Mouse (Mus musculus) heart, embryonic 10.5 days (tissue): ENCODE data around the gene Trmt10b. TPM values are rescaled to one million over a fixed set of nuclear protein-coding genes. Genes with fewer than 3 reads are reported as not detected.

Experiments
- DNase-seq: peaks from one replicate; pipeline ENCODE4 v3.0.0-alpha.2; 2017; ENCODE audit warnings: low spot score
- H3K27ac ChIP-seq: fragments of 300-500 bp; sonication (generic); 2 replicates; pipeline ENCODE4 v1.5.1; 2016; ENCODE audit warnings: mild to moderate bottlenecking
- H3K27me3 ChIP-seq: fragments of 300-500 bp; sonication (generic); 2 replicates; pipeline ENCODE4 v1.6.1; 2016; ENCODE audit warnings: mild to moderate bottlenecking; ENCODE audit not compliant: poor library complexity, insufficient read depth, severe bottlenecking
- H3K36me3 ChIP-seq: fragments of 300-500 bp; sonication (generic); 2 replicates; pipeline ENCODE4 v1.6.1; 2016; ENCODE audit warnings: mild to moderate bottlenecking, moderate library complexity
- H3K4me1 ChIP-seq: fragments of 300-500 bp; sonication (generic); 2 replicates; pipeline ENCODE4 v1.6.1; 2016; ENCODE audit warnings: mild to moderate bottlenecking
- H3K4me3 ChIP-seq: fragments of 300-500 bp; sonication (generic); 2 replicates; pipeline ENCODE4 v1.5.1; 2016; ENCODE audit warnings: mild to moderate bottlenecking, moderate library complexity
- H3K9me3 ChIP-seq: fragments of 300-500 bp; sonication (generic); 2 replicates; pipeline ENCODE4 v1.6.1; 2016; ENCODE audit warnings: mild to moderate bottlenecking, moderate library complexity
- WGBS: fragments of 180-500 bp; shearing (Covaris S2); methylation state at CpG from one replicate; pipeline ENCODE4 v1.1.7; 2016; 5-methylcytosine and 5-hydroxymethylcytosine counted together
- polyA plus RNA-seq: library from polyadenylated mRNA; unstranded; fragments of >200 nt; fragmentation: Nextera tagmentation; extraction: Ambion mirVana; gene quantifications from 2 replicates; pipeline ENCODE4 v1.2.1, GENCODE M21; 2016

The Trmt10b gene
- polyA plus RNA-seq = 11.9 and 17.0 TPM in 2 replicates

DNA sequence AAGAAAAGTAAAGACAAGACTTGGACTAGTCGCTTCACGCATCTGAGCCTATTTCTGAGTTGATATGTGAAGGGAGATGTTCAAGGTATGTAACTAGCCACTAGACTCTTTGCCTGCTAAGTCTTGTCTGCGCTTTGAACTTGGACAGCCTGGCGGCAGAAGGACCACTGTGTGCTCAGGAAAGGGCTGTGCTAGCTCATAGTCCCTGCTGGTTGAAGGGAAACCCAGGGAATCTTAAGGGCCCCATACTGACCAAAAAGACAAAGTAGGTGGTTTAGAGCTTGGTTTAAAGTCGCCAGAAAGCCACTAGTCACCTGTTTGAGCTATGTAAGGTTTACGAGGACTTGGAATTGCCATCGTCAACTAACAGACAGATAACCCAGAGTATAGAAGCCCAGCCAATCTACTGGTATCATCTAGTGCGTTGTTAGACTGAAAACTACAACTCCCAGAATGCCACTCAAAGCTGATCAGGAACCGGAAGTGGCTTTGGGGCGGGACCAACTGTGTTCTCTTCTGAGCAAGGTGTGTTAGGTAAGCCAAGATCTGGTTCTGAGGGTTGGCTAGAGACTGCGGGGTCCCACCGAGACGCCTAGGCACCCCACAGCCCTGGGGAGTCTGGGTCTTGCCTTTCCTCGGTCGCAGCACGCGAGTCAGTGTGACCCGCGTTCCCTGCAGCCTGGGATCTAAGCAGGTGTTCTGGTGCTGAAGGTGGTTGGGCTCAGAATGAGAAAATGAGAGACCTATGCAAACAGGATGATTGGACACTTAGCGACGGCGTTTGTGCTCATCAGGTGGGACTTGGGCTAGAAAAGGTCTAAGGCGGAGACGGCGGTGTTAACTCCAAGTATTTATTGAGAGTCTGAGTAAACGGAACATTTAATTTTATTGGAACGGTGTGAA, at the start of gene Trmt10b:
Trmt10b (plus strand) TSS at position 466 of the 903 bp plus-strand sequence.
- 20% methylated on average over 27 of the region's 27 CpGs for WGBS

GRCm38 (mm10) chr4:45251265-45251664, 45.7 kb upstream of the Trmt10b start:
- Histone ChIP-seq H3K4me3 (no peak overlapping the region), H3K9me3 (no peaks in the 10 kb centered on the region), H3K36me3 (peaks cover 8% of the 10 kb centered on the region; the same call in 1 of the 2 replicates), H3K4me1 (peaks cover 21% of the 10 kb centered on the region; the same call in 1 of the 2 replicates), H3K27me3 (no peaks in the 10 kb centered on the region), H3K27ac (no peak overlapping the region)
- WGBS = 89% methylated on average over 8 of the region's 8 CpGs
- DNase-seq = no peak

More for the DNA sequence above, at the start of gene Trmt10b:
- no peaks in the 10 kb centered on the region for H3K27me3 ChIP-seq
- DNase-seq = peak; percentile 85
- H3K36me3 ChIP-seq = peaks cover 20% of the 10 kb centered on the region
- peaks cover 7% of the 10 kb centered on the region; the same call in 1 of the 2 replicates for H3K4me1 ChIP-seq
- peak within 1 kb of the TSS; percentile 88 for H3K27ac ChIP-seq
- no peaks in the 10 kb centered on the region for H3K9me3 ChIP-seq
- H3K4me3 ChIP-seq = peak within 1 kb of the TSS; percentile 94

DNA sequence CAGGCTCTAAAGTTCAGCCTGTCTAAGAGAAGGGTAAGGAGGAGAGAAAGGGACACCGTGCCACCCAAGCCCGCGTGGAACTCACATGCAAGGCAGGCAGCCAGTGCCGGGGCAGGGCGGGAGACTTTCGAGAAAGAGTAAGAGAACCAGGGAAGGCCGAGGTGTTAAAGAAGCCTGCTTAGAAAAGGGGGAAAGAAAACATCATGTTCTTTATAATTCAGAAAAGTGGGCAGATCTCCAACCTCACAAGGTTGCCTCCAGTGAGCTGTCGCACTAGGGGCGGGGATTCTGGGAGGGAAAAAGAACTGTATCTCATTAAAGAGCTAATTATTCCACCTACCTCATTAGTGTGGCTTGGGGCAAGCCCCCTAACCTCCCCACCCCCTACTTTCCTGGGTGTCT, 44.1 kb upstream of the Trmt10b start:
- H3K27ac ChIP-seq = peak overlapping the region; percentile 52; the same call in 1 of the 2 replicates
- WGBS = 60% methylated on average over 9 of the region's 9 CpGs

DNA sequence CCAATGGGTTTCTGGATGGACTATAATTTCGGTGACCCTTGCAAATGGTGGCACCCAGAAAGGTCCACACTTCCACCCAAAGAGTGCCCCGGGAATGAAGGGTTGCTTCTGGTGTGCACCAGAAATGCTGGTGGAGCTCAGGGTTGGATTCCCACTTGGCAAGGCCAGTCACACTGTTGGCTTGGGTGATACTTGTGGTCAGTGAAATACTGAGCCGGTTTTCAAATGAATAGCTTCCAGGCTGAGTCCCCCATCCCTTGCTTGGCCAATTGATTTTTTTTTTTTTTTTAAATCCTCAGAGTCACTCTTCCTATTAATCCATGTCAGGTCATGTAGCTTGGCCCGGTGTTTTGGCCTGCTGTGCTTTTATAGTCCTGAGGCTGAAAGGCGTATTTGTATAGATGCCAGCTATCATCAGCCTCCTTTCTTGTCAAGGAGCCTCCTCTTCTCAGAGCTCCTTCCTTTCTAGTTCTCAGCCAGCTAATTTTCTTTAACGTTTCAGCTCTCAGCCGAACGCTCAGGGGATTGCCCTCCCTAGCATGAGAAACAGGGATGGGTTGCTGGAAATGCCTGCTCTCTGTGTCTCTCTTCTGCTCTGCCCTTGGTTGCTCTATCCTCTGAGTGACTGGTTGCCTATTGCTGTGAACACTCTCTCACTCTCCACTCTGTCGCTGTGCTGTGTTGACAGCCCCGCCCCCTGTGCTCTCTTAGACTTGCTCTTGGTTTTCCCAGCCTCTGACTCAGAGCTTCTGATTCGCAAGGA, 42.9 kb upstream of the Trmt10b start:
- peak; percentile 90 for DNase-seq
- no peaks in the 10 kb centered on the region for H3K9me3 ChIP-seq
- H3K27me3 ChIP-seq = no peaks in the 10 kb centered on the region
- H3K4me1 ChIP-seq = peaks cover 35% of the 10 kb centered on the region
- H3K4me3 ChIP-seq = no peak overlapping the region
- 40% methylated on average over 11 of the region's 11 CpGs for WGBS
- H3K36me3 ChIP-seq = no peaks in the 10 kb centered on the region
- peak overlapping the region; percentile 42; the same call in 1 of the 2 replicates for H3K27ac ChIP-seq

More for the DNA sequence above, 44.1 kb upstream of the Trmt10b start:
- DNase-seq = no peak
- no peaks in the 10 kb centered on the region for H3K9me3 ChIP-seq
- no peaks in the 10 kb centered on the region for H3K36me3 ChIP-seq
- H3K27me3 ChIP-seq = no peaks in the 10 kb centered on the region
- H3K4me3 ChIP-seq = no peak overlapping the region
- H3K4me1 ChIP-seq = peaks cover 25% of the 10 kb centered on the region; the same call in 1 of the 2 replicates

DNA sequence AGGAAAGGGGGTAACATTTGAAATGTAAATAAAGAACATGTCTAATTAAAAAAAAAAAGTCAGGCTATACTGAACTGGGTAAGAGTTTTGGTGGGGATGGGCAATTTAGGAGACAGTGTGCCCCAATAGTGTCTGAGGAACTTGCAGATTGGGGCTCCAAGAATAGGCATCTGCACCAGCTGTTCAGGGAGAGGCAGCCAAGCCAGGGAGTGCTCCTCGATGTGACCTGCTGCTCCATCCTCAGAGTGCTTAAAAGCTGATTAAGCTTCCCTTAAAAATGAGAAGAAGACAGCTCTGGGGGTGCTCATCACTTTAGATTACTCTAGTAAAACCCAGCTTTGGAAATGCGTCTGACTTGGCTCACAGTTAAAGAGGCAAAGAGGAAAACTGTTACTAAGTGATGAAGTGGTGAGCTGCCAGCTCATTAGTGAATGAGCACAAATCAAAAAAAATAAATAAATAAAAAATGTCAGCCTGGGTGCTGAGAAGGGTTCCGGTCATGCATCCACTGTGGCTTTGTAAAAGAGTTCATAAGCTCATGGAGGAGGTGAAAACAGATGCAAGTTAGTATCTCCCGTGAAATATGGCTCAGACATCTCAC, 37.6 kb upstream of the Trmt10b start:
- no peaks in the 10 kb centered on the region for H3K9me3 ChIP-seq
- no peaks in the 10 kb centered on the region for H3K27me3 ChIP-seq
- no peak overlapping the region for H3K27ac ChIP-seq
- 45% methylated on average over 4 of the region's 4 CpGs for WGBS
- H3K36me3 ChIP-seq = no peaks in the 10 kb centered on the region
- H3K4me1 ChIP-seq = peaks cover 54% of the 10 kb centered on the region
- no peak overlapping the region for H3K4me3 ChIP-seq
- no peak for DNase-seq

DNA sequence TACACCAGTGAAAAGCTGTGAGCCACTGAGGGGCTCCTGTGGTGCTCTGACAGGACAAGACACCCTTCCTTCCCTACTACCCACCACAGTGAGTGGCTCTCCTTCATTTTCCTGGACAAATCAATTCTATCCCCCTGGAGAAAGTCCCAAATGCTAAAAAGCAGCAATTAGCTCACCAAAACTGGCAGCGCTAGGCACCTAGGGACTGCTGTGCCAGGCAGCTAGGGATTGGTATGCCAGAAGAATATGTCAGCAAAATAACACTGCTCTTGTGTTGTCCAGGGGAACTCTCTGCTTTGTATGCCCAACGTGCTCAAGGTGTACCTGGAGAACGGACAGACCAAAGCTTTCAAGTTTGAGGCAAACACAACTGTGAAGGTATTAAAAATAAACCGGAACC, 35.4 kb upstream of the Trmt10b start:
- no peak overlapping the region for H3K27ac ChIP-seq
- H3K4me3 ChIP-seq = no peak overlapping the region
- H3K4me1 ChIP-seq = peaks cover 43% of the 10 kb centered on the region
- H3K9me3 ChIP-seq = no peaks in the 10 kb centered on the region
- 94% methylated on average over 4 of the region's 4 CpGs for WGBS
- H3K27me3 ChIP-seq = no peaks in the 10 kb centered on the region
- no peaks in the 10 kb centered on the region for H3K36me3 ChIP-seq
- no peak for DNase-seq

- Histone ChIP-seq H3K4me1 (peaks cover 38% of the 10 kb centered on the region), H3K36me3 (0 out of 2 replicates have a peak, but pooled peaks cover 3% of the 10 kb centered on the region), H3K9me3 (no peaks in the 10 kb centered on the region), H3K27ac (no peak overlapping the region), H3K4me3 (no peak overlapping the region), H3K27me3 (no peaks in the 10 kb centered on the region)
- 35% methylated on average over 3 of the region's 3 CpGs for WGBS
- DNase-seq = no peak
Observed at GRCm38 (mm10) chr4:45267883-45268282, 29.0 kb upstream of the Trmt10b start.

- no peak overlapping the region for H3K4me3 ChIP-seq
- H3K9me3 ChIP-seq = no peaks in the 10 kb centered on the region
- peaks cover 5% of the 10 kb centered on the region; the same call in 1 of the 2 replicates for H3K36me3 ChIP-seq
- peaks cover 28% of the 10 kb centered on the region for H3K4me1 ChIP-seq
- 75% methylated on average over 10 of the region's 10 CpGs for whole genome bisulfite sequencing
- DNase-seq = peak; percentile 78
- H3K27ac ChIP-seq = peak overlapping the region; percentile 18; the same call in 1 of the 2 replicates
- H3K27me3 ChIP-seq = no peaks in the 10 kb centered on the region
Observed at GRCm38 (mm10) chr4:45271041-45271452, 25.9 kb upstream of the Trmt10b start.

GRCm38 (mm10) chr4:45275770-45276169, 21.2 kb upstream of the Trmt10b start:
- peaks cover 5% of the 10 kb centered on the region; the same call in 1 of the 2 replicates for H3K36me3 ChIP-seq
- no peaks in the 10 kb centered on the region for H3K27me3 ChIP-seq
- H3K4me1 ChIP-seq = peaks cover 13% of the 10 kb centered on the region
- H3K9me3 ChIP-seq = no peaks in the 10 kb centered on the region
- H3K27ac ChIP-seq = no peak overlapping the region
- WGBS = 82% methylated on average over 8 of the region's 8 CpGs
- no peak overlapping the region for H3K4me3 ChIP-seq
- no peak for DNase-seq

DNA sequence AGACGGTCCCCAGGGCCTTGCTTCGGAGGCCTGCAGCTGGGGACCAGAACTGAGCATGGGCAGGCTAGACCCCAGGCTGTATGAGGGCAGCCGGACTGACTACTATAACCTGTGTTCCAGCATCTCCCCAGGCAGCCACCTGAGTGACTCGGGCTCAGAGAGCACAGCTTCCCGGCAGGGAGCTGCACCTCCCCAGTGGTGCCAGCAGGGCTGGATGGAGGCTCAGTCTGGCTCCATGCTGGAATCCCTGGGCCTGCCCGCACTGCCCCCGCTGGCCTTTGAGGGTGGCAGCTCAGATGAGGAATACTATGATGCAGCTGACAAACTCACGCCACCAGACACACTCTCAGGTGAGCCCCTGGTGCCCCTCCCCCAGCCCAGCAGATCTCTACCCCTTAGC, 17.6 kb upstream of the Trmt10b start:
- Histone ChIP-seq H3K27ac (no peak overlapping the region), H3K4me3 (no peak overlapping the region), H3K27me3 (no peaks in the 10 kb centered on the region), H3K36me3 (peaks cover 8% of the 10 kb centered on the region; the same call in 1 of the 2 replicates), H3K9me3 (no peaks in the 10 kb centered on the region), H3K4me1 (peaks cover 6% of the 10 kb centered on the region; the same call in 1 of the 2 replicates)
- 67% methylated on average over 8 of the region's 8 CpGs for WGBS
- peak; percentile 76 for DNase-seq

DNA sequence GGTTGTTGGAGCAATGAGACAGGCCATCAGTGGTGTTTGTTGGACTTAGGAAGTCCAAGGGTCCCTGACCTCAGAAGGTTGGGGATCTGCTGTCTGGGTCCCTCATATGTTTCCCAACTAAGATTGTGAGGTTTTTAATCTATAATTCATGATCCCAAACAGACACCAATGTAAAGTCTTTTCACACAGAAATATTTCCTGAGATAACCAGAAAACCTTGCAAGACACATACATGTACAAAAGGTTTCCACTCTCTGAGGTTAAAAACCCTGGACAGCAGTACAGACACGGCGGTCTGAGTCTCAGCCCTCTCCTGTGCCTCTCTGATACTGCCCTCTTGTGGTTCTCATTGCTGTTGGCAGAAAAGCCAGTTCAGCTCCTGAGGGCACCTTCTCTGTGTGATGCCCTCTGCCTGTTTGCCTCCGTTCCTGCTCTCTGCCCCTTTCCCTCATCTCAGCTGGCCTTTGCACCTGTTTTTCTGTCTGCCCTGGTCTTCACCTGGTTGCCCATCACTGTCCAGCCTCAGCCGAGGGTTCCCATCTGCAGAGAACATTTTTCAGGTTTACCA, 16.9 kb upstream of the Trmt10b start:
- no peak overlapping the region for H3K27ac ChIP-seq
- 20% methylated on average over 4 of the region's 4 CpGs for WGBS
- peaks cover 13% of the 10 kb centered on the region for H3K4me1 ChIP-seq
- no peaks in the 10 kb centered on the region for H3K27me3 ChIP-seq
- peak; percentile 77 for DNase-seq
- H3K4me3 ChIP-seq = no peak overlapping the region
- H3K9me3 ChIP-seq = no peaks in the 10 kb centered on the region
- H3K36me3 ChIP-seq = 0 out of 2 replicates have a peak, but pooled peaks cover 8% of the 10 kb centered on the region

GRCm38 (mm10) chr4:45286318-45286717, 10.6 kb upstream of the Trmt10b start:
- no peak overlapping the region for H3K4me3 ChIP-seq
- no peaks in the 10 kb centered on the region for H3K27me3 ChIP-seq
- H3K9me3 ChIP-seq = no peaks in the 10 kb centered on the region
- 35% methylated on average over 3 of the region's 3 CpGs for WGBS
- peaks cover 10% of the 10 kb centered on the region for H3K4me1 ChIP-seq
- H3K36me3 ChIP-seq = 0 out of 2 replicates have a peak, but pooled peaks cover 8% of the 10 kb centered on the region
- no peak for DNase-seq
- H3K27ac ChIP-seq = no peak overlapping the region
